Mouse (Mus musculus) C2C12 (cell line): Measurements from ENCODE around the gene Bloc1s6.
A peak's percentile ranks its signal among the peaks of the same experiment; 100 is the strongest.

Experiments used
- CTCF ChIP-seq: IDR thresholded peaks from one replicate; pipeline ENCODE4 v1.5.1; 2011; ENCODE audit not compliant: control insufficient read depth, insufficient read depth, insufficient read length
- FOSL1 ChIP-seq: IDR thresholded peaks from one replicate; pipeline ENCODE4 v1.8.0; 2011; ENCODE audit warnings: mild to moderate bottlenecking, low read length; ENCODE audit not compliant: poor library complexity, insufficient read depth, severe bottlenecking

GRCm38 (mm10) chr2:122731456-122731855, 6.8 kb upstream of the Bloc1s6 start:
- TF ChIP-seq CTCF (no peak), FOSL1 (peak; percentile 97)
